Mouse (Mus musculus) neural tube, embryonic 12.5 days (tissue): Measurements from ENCODE around the gene Musk. TPM values are rescaled to one million over a fixed set of nuclear protein-coding genes. Genes with fewer than 3 reads are reported as not detected.

Experiments
- ATAC-seq: fragments of 200-750 bp; cut with Nextera tagmentation; 2 replicates; pipeline ENCODE4 v1.8.0; 2017; ENCODE audit warnings: low read depth, mild to moderate bottlenecking, moderate TSS enrichment, moderate library complexity; ENCODE audit not compliant: low FRiP score
- H3K27ac ChIP-seq: fragments of 300-500 bp; sonication (generic); 2 replicates; pipeline ENCODE4 v1.5.1; 2016
- H3K27me3 ChIP-seq: fragments of 300-500 bp; sonication (generic); replicated peaks from 2 replicates; pipeline ENCODE4 v1.6.1; 2016; ENCODE audit warnings: mild to moderate bottlenecking
- H3K36me3 ChIP-seq: fragments of 300-500 bp; sonication (generic); 2 replicates; pipeline ENCODE4 v1.6.1; 2016; ENCODE audit warnings: mild to moderate bottlenecking
- H3K4me1 ChIP-seq: fragments of 300-500 bp; sonication (generic); 2 replicates; pipeline ENCODE4 v1.6.1; 2016
- H3K4me2 ChIP-seq: fragments of 300-500 bp; sonication (generic); replicated peaks from 2 replicates; pipeline ENCODE4 v1.6.1; 2016; ENCODE audit warnings: mild to moderate bottlenecking
- H3K4me3 ChIP-seq: fragments of 300-500 bp; sonication (generic); 2 replicates; pipeline ENCODE4 v1.5.1; 2016
- H3K9ac ChIP-seq: fragments of 300-500 bp; sonication (generic); 2 replicates; pipeline ENCODE4 v1.6.1; 2016; ENCODE audit warnings: mild to moderate bottlenecking
- H3K9me3 ChIP-seq: fragments of 300-500 bp; sonication (generic); 2 replicates; pipeline ENCODE4 v1.6.1; 2016; ENCODE audit warnings: mild to moderate bottlenecking
- WGBS: fragments of 180-500 bp; shearing (Covaris S2); methylation state at CpG from one replicate; pipeline ENCODE4 v1.1.7; 2016; 5-methylcytosine and 5-hydroxymethylcytosine counted together
- polyA plus RNA-seq: library from polyadenylated mRNA; unstranded; fragments of >200 nt; fragmentation: Nextera tagmentation; extraction: Ambion mirVana; gene quantifications from 2 replicates; pipeline ENCODE4 v1.2.1, GENCODE M21; 2016

The Musk gene
- polyA plus RNA-seq, 1 experiment from 2014 or later: 0.80 TPM

GRCm38 (mm10) chr4:58326746-58327145 lies 41.0 kb downstream of the Musk start:
- Histone ChIP-seq H3K4me3 (no peak overlapping the region), H3K27me3 (no peaks in the 10 kb centered on the region), H3K4me2 (no peak overlapping the region), H3K9me3 (no peaks in the 10 kb centered on the region), H3K27ac (no peak overlapping the region), H3K4me1 (no peaks in the 10 kb centered on the region), H3K36me3 (no peaks in the 10 kb centered on the region), H3K9ac (no peak overlapping the region)
- 53% methylated on average over 3 of the region's 3 CpGs for WGBS
- no peak for ATAC-seq

GRCm38 (mm10) chr4:58328231-58328630 lies 42.5 kb downstream of the Musk start:
- WGBS: 82% methylated on average over 4 of the region's 4 CpGs
- Histone ChIP-seq H3K4me1 (no peaks in the 10 kb centered on the region), H3K4me3 (no peak overlapping the region), H3K9me3 (no peaks in the 10 kb centered on the region), H3K9ac (no peak overlapping the region), H3K27me3 (no peaks in the 10 kb centered on the region), H3K36me3 (no peaks in the 10 kb centered on the region), H3K27ac (no peak overlapping the region), H3K4me2 (no peak overlapping the region)
- no peak for ATAC-seq

- no peaks in the 10 kb centered on the region for H3K4me1 ChIP-seq
- H3K9ac ChIP-seq: no peak overlapping the region
- WGBS: 89% methylated on average over 4 of the region's 4 CpGs
- no peak for ATAC-seq
- H3K27ac ChIP-seq: no peak overlapping the region
- no peak overlapping the region for H3K4me3 ChIP-seq
- no peaks in the 10 kb centered on the region for H3K36me3 ChIP-seq
- H3K4me2 ChIP-seq: no peak overlapping the region
- 0 out of 2 replicates have a peak, but pooled peaks cover 2% of the 10 kb centered on the region for H3K9me3 ChIP-seq
- no peaks in the 10 kb centered on the region for H3K27me3 ChIP-seq
Measured at GRCm38 (mm10) chr4:58330016-58330415, 44.3 kb downstream of the Musk start.

- H3K27ac ChIP-seq: no peak overlapping the region
- 91% methylated on average over 10 of the region's 10 CpGs for WGBS
- no peaks in the 10 kb centered on the region for H3K27me3 ChIP-seq
- H3K9me3 ChIP-seq: 0 out of 2 replicates have a peak, but pooled peaks cover 2% of the 10 kb centered on the region
- no peak for ATAC-seq
- no peak overlapping the region for H3K4me3 ChIP-seq
- no peak overlapping the region for H3K4me2 ChIP-seq
- no peaks in the 10 kb centered on the region for H3K36me3 ChIP-seq
- H3K9ac ChIP-seq: no peak overlapping the region
- H3K4me1 ChIP-seq: no peaks in the 10 kb centered on the region
Measured at GRCm38 (mm10) chr4:58330864-58331638, 45.3 kb downstream of the Musk start.

- no peak for ATAC-seq
- WGBS: 35% methylated on average over 3 of the region's 3 CpGs
- H3K27ac ChIP-seq: no peak overlapping the region
- H3K36me3 ChIP-seq: no peaks in the 10 kb centered on the region
- no peak overlapping the region for H3K4me3 ChIP-seq
- H3K9ac ChIP-seq: no peak overlapping the region
- H3K4me1 ChIP-seq: no peaks in the 10 kb centered on the region
- 0 out of 2 replicates have a peak, but pooled peaks cover 2% of the 10 kb centered on the region for H3K9me3 ChIP-seq
- no peak overlapping the region for H3K4me2 ChIP-seq
- H3K27me3 ChIP-seq: no peaks in the 10 kb centered on the region
Measured at GRCm38 (mm10) chr4:58332394-58332793, 46.6 kb downstream of the Musk start.

- 73% methylated on average over 2 of the region's 2 CpGs for WGBS
- Histone ChIP-seq H3K27me3 (no peaks in the 10 kb centered on the region), H3K27ac (no peak overlapping the region), H3K4me3 (no peak overlapping the region), H3K9ac (no peak overlapping the region), H3K4me2 (no peak overlapping the region), H3K4me1 (no peaks in the 10 kb centered on the region), H3K36me3 (no peaks in the 10 kb centered on the region), H3K9me3 (0 out of 2 replicates have a peak, but pooled peaks cover 2% of the 10 kb centered on the region)
- ATAC-seq: no peak
Measured at GRCm38 (mm10) chr4:58336227-58336626, 50.5 kb downstream of the Musk start.

- no peaks in the 10 kb centered on the region for H3K4me1 ChIP-seq
- no peak overlapping the region for H3K4me2 ChIP-seq
- 46% methylated on average over 3 of the region's 3 CpGs for WGBS
- H3K4me3 ChIP-seq: no peak overlapping the region
- no peak overlapping the region for H3K9ac ChIP-seq
- H3K9me3 ChIP-seq: no peaks in the 10 kb centered on the region
- H3K36me3 ChIP-seq: no peaks in the 10 kb centered on the region
- no peak for ATAC-seq
- H3K27me3 ChIP-seq: no peaks in the 10 kb centered on the region
- H3K27ac ChIP-seq: no peak overlapping the region
Measured at GRCm38 (mm10) chr4:58339226-58339625, 53.5 kb downstream of the Musk start.

GRCm38 (mm10) chr4:58350206-58350605 lies 64.4 kb downstream of the Musk start:
- H3K4me2 ChIP-seq: no peak overlapping the region
- no peaks in the 10 kb centered on the region for H3K4me1 ChIP-seq
- 93% methylated on average over 7 of the region's 7 CpGs for WGBS

GRCm38 (mm10) chr4:58351165-58351564 lies 65.4 kb downstream of the Musk start:
- WGBS: 65% methylated on average over 10 of the region's 10 CpGs
- ATAC-seq: no peak
- Histone ChIP-seq H3K9me3 (no peaks in the 10 kb centered on the region), H3K4me3 (no peak overlapping the region), H3K27me3 (no peaks in the 10 kb centered on the region), H3K36me3 (no peaks in the 10 kb centered on the region), H3K9ac (no peak overlapping the region), H3K4me2 (no peak overlapping the region), H3K4me1 (no peaks in the 10 kb centered on the region), H3K27ac (no peak overlapping the region)

More at GRCm38 (mm10) chr4:58350206-58350605, 64.4 kb downstream of the Musk start:
- Histone ChIP-seq H3K9me3 (no peaks in the 10 kb centered on the region), H3K9ac (no peak overlapping the region), H3K36me3 (no peaks in the 10 kb centered on the region), H3K27ac (no peak overlapping the region), H3K4me3 (no peak overlapping the region), H3K27me3 (no peaks in the 10 kb centered on the region)
- ATAC-seq: no peak

GRCm38 (mm10) chr4:58351590-58351989 lies 65.8 kb downstream of the Musk start:
- H3K9ac ChIP-seq: no peak overlapping the region
- H3K27ac ChIP-seq: no peak overlapping the region
- H3K9me3 ChIP-seq: no peaks in the 10 kb centered on the region
- no peak for ATAC-seq
- no peaks in the 10 kb centered on the region for H3K36me3 ChIP-seq
- no peak overlapping the region for H3K4me2 ChIP-seq
- 79% methylated on average over 5 of the region's 5 CpGs for WGBS
- H3K27me3 ChIP-seq: no peaks in the 10 kb centered on the region
- no peaks in the 10 kb centered on the region for H3K4me1 ChIP-seq
- no peak overlapping the region for H3K4me3 ChIP-seq

GRCm38 (mm10) chr4:58358996-58359395 lies 73.2 kb downstream of the Musk start:
- Histone ChIP-seq H3K4me2 (no peak overlapping the region), H3K27me3 (no peaks in the 10 kb centered on the region), H3K4me1 (no peaks in the 10 kb centered on the region), H3K36me3 (no peaks in the 10 kb centered on the region), H3K9ac (no peak overlapping the region), H3K9me3 (no peaks in the 10 kb centered on the region), H3K4me3 (no peak overlapping the region), H3K27ac (no peak overlapping the region)
- no peak for ATAC-seq
- WGBS: 88% methylated on average over 4 of the region's 4 CpGs

GRCm38 (mm10) chr4:58365321-58365720 lies 79.6 kb downstream of the Musk start:
- H3K4me3 ChIP-seq: no peak overlapping the region
- WGBS: 86% methylated on average over 6 of the region's 6 CpGs
- no peaks in the 10 kb centered on the region for H3K36me3 ChIP-seq
- no peak overlapping the region for H3K9ac ChIP-seq
- no peaks in the 10 kb centered on the region for H3K4me1 ChIP-seq
- H3K4me2 ChIP-seq: no peak overlapping the region
- ATAC-seq: no peak
- H3K27me3 ChIP-seq: no peaks in the 10 kb centered on the region
- H3K27ac ChIP-seq: no peak overlapping the region
- H3K9me3 ChIP-seq: no peaks in the 10 kb centered on the region

GRCm38 (mm10) chr4:58371106-58371505 lies 85.3 kb downstream of the Musk start:
- 89% methylated on average over 1 of the region's 1 CpGs for WGBS
- Histone ChIP-seq H3K9ac (no peak overlapping the region), H3K4me2 (no peak overlapping the region), H3K4me3 (no peak overlapping the region), H3K4me1 (no peaks in the 10 kb centered on the region), H3K36me3 (no peaks in the 10 kb centered on the region), H3K9me3 (no peaks in the 10 kb centered on the region), H3K27ac (no peak overlapping the region), H3K27me3 (no peaks in the 10 kb centered on the region)
- ATAC-seq: no peak
